Mouse (Mus musculus): ENCODE measurements around the gene Heyl.

Heyl gene

DNA sequence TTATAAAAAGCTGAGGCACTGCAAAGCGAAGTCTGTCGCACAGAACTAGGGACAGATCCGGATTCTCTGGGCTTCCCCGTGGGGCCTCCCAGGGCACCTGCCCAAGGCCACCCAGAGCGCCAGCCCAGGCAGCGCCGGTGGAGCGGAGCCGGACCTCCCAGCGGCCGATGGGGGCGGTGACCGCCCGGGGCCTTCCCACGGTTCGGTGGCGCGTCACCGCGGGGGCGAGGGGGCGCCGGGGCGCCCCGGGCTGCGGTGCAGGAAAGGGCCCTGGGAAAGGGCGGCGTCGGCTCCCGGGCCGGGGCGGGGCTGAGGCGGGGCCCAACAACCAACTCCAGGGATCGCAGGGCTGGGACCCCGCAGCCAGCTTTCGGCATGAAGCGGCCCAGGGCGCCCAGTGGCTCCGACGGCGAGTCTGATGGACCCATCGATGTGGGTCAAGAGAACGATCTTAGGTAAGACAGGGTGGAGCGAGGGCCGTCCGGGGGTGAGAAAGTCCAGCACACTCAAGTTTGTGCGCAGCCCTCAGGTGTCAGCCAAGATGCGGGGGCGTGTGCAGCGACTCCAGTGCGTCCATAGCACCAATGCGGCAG, at the start of gene Heyl:
Heyl (plus strand) TSS at position 65 of the 593 bp plus-strand sequence.
- DNase-seq, result no peak

GRCm38 (mm10) chr4:123184816-123185215, 48.5 kb upstream of the Heyl start:
- no peak for DNase-seq

- DNase-seq, result no peak
Measured at GRCm38 (mm10) chr4:123192336-123192735, 41.0 kb upstream of the Heyl start.

DNA sequence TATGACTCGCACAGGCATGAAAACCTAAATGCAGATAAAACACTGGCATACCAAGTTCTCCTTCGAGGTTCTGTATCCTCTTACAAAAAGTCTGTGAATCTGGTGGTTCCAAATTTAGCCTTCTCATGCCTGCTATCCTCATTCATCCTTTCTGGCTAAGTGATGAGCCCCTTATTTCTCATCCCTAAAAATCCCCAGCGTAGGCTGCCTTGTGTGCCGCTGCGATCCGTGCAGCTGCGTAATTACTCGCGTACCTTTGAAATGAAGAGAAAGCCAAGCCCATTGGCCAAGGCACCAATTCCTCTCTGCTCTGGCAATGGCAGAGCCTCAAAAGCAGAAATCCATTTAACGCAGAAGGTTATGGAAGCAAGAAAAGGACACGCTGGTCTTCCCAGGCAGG, 39.6 kb upstream of the Heyl start:
- DNase-seq, result no peak

- DNase-seq, result no peak
Measured at GRCm38 (mm10) chr4:123196695-123197094, 36.7 kb upstream of the Heyl start.

DNA sequence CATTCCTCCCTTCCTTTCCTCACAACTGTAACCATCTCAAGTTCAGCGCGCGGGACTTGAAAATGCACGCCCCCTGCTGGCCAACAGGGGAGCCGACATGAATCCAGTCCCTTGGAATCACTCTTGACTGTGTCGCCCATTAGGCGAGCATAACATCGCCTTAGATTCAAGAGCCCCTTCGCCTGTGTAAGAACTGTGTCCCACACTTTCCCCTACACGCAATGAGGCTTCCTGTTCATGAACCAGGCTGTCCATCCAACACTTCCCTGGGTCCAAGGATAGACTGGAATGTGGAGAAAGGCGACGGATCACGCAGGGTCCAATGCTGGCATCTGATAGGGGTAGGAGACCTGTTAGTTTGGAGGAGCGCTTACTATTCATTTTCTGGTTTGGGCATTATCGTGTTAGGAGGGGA, 32.6 kb upstream of the Heyl start:
- DNase-seq, result peak; percentile 85

- peak; percentile 78 for DNase-seq
Measured at GRCm38 (mm10) chr4:123201186-123202093, 31.9 kb upstream of the Heyl start, which contains the start of gene Nt5c1a. Gene Nt5c1a (plus strand): TSS chr4:123201504.

DNA sequence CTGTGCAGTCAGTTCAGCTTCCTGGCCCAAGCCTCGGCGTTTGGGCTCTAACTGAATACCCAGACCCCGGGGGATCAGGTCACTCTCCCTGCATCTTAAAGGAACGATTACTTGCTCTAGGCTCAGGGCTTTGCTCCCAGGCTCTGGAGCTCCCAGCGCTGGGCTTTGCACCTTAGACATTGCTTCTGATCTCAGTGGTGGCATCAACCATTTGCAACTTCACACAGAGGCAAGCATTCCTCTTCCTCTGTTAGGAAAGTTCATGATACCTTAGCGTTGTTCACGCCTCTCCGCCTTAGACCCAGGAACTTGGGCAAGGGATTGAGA, 31.3 kb upstream of the Heyl start:
- no peak for DNase-seq

GRCm38 (mm10) chr4:123207337-123207736, 26.0 kb upstream of the Heyl start:
- DNase-seq, result no peak

GRCm38 (mm10) chr4:123210996-123211395, 22.4 kb upstream of the Heyl start:
- DNase-seq, result no peak

GRCm38 (mm10) chr4:123211453-123211852, 21.9 kb upstream of the Heyl start:
- DNase-seq, result no peak

DNA sequence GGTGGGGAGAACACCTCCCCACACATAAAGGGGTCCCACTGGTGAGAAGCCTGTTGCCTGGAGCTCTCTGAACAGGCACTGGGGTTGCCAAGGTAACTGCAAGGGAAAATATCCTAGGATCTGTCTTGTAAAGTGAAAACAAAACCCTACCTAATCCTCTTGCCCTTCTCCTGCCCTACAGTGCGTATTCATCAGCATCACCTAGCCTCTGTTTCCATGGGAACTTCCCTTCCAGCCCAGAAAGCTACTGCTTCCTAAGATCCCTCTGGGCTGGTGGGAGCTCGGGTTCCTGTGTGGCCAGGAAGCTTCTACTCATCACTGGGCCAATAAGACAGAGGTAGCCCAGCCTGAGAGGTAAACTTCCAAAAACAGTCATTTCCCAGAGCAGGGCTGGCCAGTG, 21.0 kb upstream of the Heyl start:
- DNase-seq, result no peak

GRCm38 (mm10) chr4:123213975-123214374, 19.4 kb upstream of the Heyl start:
- no peak for DNase-seq

DNA sequence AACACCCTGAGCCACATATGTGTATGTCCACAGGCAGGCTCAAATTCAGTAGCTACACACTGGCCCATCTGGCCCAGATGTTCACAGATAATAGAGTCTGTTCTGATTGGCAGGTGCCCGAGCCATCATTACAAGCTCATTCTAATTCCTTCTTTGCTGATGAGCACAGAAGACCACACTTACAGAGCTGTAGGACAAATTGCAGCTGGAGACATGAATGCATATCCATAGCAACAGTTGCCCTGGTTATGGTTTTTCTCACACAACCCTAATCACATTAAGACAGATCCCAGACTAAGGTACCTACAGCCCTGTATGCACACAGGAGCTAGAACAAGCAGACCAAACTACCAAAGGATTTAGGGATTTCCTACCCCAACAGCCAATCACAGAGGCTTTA, 18.0 kb upstream of the Heyl start:
- no peak for DNase-seq

GRCm38 (mm10) chr4:123216782-123217181, 16.6 kb upstream of the Heyl start:
- DNase-seq, result peak; percentile 55

- DNase-seq, result peak; percentile 70
Measured at GRCm38 (mm10) chr4:123219720-123220357, 13.5 kb upstream of the Heyl start.

GRCm38 (mm10) chr4:123220637-123221036, 12.7 kb upstream of the Heyl start:
- no peak for DNase-seq

- no peak for DNase-seq
Measured at GRCm38 (mm10) chr4:123223309-123223708, 10.0 kb upstream of the Heyl start.

DNA sequence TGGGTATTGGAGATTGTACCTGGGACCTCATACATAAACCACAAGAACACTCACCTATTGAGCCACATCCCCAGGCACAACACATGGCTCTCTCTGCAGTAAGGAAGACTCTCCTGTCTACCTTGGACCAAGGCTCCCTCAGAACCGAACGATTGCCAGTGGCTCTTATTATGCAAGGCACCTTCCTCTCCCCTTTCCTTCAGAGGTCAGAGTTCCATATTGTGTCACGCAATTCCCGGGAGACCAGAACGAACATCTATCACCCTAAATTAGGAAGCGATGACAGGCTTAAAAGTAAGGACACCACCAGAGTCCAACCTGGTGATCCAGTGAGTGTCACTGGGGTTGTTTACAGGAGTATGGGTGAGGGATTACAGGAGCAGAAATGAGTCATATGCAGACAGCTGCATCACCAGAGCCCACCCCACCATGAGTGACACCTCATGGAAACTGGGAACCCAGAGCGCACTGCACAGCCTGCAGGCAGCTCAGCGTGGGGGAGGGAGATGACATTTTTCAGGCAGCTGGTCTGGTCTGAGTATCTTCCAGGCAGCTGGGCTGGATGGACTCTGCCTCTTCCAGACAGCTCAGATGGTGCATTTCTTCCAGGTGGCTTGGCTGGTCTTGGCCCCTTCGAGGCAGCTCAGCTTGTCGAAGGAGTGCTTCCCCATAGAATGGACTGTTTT, 7.5 kb upstream of the Heyl start:
- DNase-seq, result no peak

DNA sequence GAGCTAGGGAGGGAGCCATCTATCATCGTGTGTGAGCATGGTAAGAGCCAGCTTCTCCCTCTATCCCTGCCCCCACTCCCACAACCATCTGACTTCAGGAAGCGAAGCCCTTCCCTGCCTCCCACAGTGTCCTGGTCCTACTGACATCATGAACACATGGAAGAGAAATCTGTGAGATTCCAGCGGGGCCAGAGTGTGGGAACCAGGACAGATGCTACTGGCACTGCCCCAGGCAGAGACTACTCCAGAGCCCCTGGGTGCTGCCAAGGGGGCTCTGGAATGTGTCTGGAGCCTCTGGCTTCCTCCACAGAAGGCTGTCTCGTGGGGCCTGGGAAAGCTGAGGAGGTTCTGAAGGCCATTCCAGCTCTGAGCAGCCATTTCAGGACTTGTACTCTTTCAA, 5.6 kb upstream of the Heyl start:
- DNase-seq, result no peak

- DNase-seq, result no peak
Measured at GRCm38 (mm10) chr4:123228270-123228669, 5.1 kb upstream of the Heyl start.

DNA sequence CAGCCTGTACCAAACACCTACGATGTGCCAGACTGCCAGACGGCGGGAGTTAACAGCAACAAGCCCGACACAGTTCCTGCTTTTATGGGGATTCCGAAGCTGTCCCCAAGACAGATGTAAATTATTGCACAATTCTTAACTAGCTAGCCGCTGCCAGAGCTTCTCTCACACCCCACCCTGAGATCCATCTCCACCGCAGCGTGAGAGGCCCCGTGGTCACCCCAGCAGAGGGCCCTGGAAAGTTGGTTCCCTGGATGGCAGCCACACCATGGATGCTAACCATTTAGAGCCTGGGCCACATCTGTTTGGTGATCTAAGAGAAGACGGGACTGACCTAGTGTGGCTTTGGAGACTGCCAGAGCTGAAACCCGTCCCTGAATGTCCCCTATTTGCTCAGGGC, 4.2 kb upstream of the Heyl start:
- DNase-seq, result no peak

GRCm38 (mm10) chr4:123232841-123233240, 515 bp upstream of the Heyl start:
- DNase-seq, result no peak
